Mouse (Mus musculus) liver, embryonic 14.5 days (tissue): ENCODE measurements around the gene Mllt3. TPM values are rescaled to one million over a fixed set of nuclear protein-coding genes. Genes with fewer than 3 reads are reported as not detected.

ENCODE experiments used
- ATAC-seq: fragments of 200-750 bp; cut with Nextera tagmentation; 2 replicates; pipeline ENCODE4 v1.8.0; 2017; ENCODE audit warnings: moderate number of reproducible peaks, mild to moderate bottlenecking, moderate library complexity; ENCODE audit not compliant: insufficient read depth
- DNase-seq, 3 experiments: peaks; one replicate each; pipeline ENCODE4 v3.0.0-alpha.2; 2012 to 2013; ENCODE audit warnings: low read depth in 3 of 3, low spot score in 3 of 3
- H3K27ac ChIP-seq: fragments of 300-500 bp; sonication (generic); 2 replicates; pipeline ENCODE4 v1.5.1; 2014; ENCODE audit warnings: moderate library complexity, mild to moderate bottlenecking, control low read depth, inconsistent platforms
- H3K27me3 ChIP-seq: fragments of 300-500 bp; sonication (generic); 2 replicates; pipeline ENCODE4 v1.6.1; 2014; ENCODE audit warnings: mild to moderate bottlenecking, low read length, moderate library complexity; ENCODE audit not compliant: control insufficient read depth, insufficient read depth
- H3K36me3 ChIP-seq: fragments of 300-500 bp; sonication (generic); replicated peaks from 2 replicates; pipeline ENCODE4 v1.6.1; 2014; ENCODE audit warnings: low read depth; ENCODE audit not compliant: control insufficient read depth, insufficient read depth
- H3K4me1 ChIP-seq, 2 experiments: fragments of 200-500 bp in 1 of 2; fragments of 300-500 bp in 1 of 2; sonication (generic) in 1 of 2; replicated peaks; 2 replicates each; pipeline ENCODE4 v1.6.1; 2012 to 2014; ENCODE audit warnings: antibody characterized with exemption in 1 of 2, inconsistent platforms in 1 of 2, low read length in 1 of 2; ENCODE audit not compliant: control insufficient read depth in 2 of 2, insufficient read depth in 2 of 2
- H3K4me2 ChIP-seq: fragments of 300-500 bp; sonication (generic); 2 replicates; pipeline ENCODE4 v1.6.1; 2014; ENCODE audit warnings: low read depth, mild to moderate bottlenecking, control low read depth, moderate library complexity
- H3K4me3 ChIP-seq, 2 experiments: fragments of 200-500 bp in 1 of 2; fragments of 300-500 bp in 1 of 2; sonication (generic) in 1 of 2; 2 replicates each; pipeline ENCODE4 v1.5.1; 2012 to 2014; ENCODE audit warnings: low read depth in 2 of 2, low read length in 2 of 2, mild to moderate bottlenecking in 2 of 2, control low read depth in 1 of 2, inconsistent platforms in 1 of 2, moderate library complexity in 1 of 2; ENCODE audit not compliant: insufficient read depth in 1 of 2
- H3K9ac ChIP-seq: fragments of 300-500 bp; sonication (generic); replicated peaks from 2 replicates; pipeline ENCODE4 v1.6.1; 2014; ENCODE audit warnings: mild to moderate bottlenecking, control low read depth, moderate library complexity
- H3K9me3 ChIP-seq: fragments of 300-500 bp; sonication (generic); 2 replicates; pipeline ENCODE4 v1.6.1; 2016; ENCODE audit warnings: low read length, mixed read lengths; ENCODE audit not compliant: control insufficient read depth
- CTCF ChIP-seq: IDR thresholded peaks from 2 replicates; pipeline ENCODE4 v1.5.1; 2016; ENCODE audit warnings: antibody characterized with exemption, low read depth, control low read depth
- EP300 ChIP-seq: IDR thresholded peaks from 2 replicates; pipeline ENCODE4 v1.6.1; 2016; ENCODE audit warnings: antibody characterized with exemption, low read depth
- WGBS: fragments of 180-500 bp; shearing (Covaris S2); extraction: QIAGEN DNeasy Blood & Tissue Kit; methylation state at CpG from one replicate; pipeline ENCODE4 v1.1.7; 2014; ENCODE audit not compliant: insufficient replicate concordance; 5-methylcytosine and 5-hydroxymethylcytosine counted together
- polyA plus RNA-seq, 2 experiments: library from polyadenylated mRNA; depleted of rRNA in 1 of 2; stranded (reverse) in 1 of 2; unstranded in 1 of 2; fragments of >200 nt; fragmentation: Nextera tagmentation in 1 of 2; extraction: Ambion mirVana in 1 of 2; gene quantifications; 2 replicates each; pipeline versions ENCODE4 v1.2.1 to v1.2.3; 2012 to 2014

The Mllt3 gene
- polyA plus RNA-seq, 2 experiments, result 52.8 to 87.7 TPM

DNA sequence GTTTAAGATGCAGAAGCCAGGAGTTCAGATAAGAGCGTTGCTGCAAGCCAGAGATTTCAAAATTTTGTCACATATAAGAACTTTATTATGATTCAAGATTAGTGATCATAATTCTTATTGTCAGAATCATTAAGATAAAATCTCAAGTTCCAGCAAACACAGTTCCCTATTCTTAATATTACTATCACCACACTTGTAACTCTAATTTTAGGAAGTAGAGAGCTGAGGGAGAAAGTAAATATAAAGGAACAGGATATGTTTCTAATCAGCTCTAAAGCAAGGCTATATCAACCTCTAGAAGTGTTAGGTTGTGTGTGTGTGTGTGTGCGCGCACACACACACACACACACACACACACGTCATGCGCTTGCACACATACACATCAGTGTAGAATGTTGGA lies 170.0 kb downstream of the Mllt3 start:
- Histone ChIP-seq H3K4me2 (no peak overlapping the region), H3K9ac (no peak overlapping the region), H3K4me3 (no peak overlapping the region), H3K4me1 (peaks cover 0 to 5% of the 10 kb centered on the region in 2 experiments; a peak in 1 of 4 replicates), H3K36me3 (no peaks in the 10 kb centered on the region), H3K27me3 (no peaks in the 10 kb centered on the region), H3K27ac (no peak overlapping the region), H3K9me3 (no peaks in the 10 kb centered on the region)
- no peak for ATAC-seq
- no peak for DNase-seq
- TF ChIP-seq CTCF, result no peak
- 78% methylated on average over 5 of the region's 5 CpGs for WGBS

DNA sequence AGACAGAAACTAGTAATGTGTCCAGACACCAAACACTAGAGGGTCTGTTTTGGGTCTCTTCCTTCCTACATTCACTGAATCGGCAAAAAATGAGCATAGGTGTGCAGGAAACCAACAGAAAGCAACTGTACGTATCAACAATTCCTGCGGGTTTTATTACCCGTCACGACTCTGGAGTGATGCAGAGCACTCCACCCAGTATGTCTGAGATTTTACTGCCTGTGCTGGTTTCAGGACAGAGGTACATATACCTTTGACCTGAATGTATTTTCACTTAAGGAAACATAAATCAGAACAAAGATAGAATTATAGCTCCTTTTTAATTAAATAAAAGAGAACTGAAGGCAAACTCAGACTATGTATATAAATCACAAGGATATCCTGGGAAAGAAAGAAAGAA lies 172.4 kb downstream of the Mllt3 start:
- peaks cover 0 to 5% of the 10 kb centered on the region in 2 experiments; a peak in 1 of 4 replicates for H3K4me1 ChIP-seq
- ATAC-seq (no peak), DNase-seq (no peak)
- no peaks in the 10 kb centered on the region for H3K9me3 ChIP-seq
- no peak for TF ChIP-seq CTCF
- TF ChIP-seq EP300, result no peak
- no peaks in the 10 kb centered on the region for H3K36me3 ChIP-seq
- H3K4me3 ChIP-seq, result no peak overlapping the region
- no peak overlapping the region for H3K9ac ChIP-seq
- H3K27me3 ChIP-seq, result no peaks in the 10 kb centered on the region
- H3K27ac ChIP-seq, result no peak overlapping the region
- 69% methylated on average over 5 of the region's 5 CpGs for WGBS
- H3K4me2 ChIP-seq, result no peak overlapping the region

DNA sequence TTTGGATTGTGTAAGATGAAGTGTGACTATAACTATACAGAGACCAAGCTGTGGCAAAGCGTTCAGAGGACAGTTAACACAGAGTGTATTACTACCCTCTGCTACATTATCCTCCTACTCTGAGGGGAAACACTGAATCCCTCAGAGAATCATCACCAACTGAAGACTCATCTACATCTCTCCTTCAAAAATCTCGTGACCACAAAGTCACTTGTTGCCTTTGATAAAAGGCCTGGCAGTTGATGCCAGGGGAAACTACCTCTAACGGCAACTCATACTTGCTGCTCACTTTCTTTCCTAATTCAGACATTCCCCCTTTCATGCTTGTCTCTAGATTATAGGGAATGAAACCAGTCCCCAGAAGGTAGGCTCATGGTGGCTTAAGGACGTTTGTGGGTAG lies 174.0 kb downstream of the Mllt3 start:
- H3K9me3 ChIP-seq, result no peaks in the 10 kb centered on the region
- peak; percentile 65 for TF ChIP-seq EP300
- TF ChIP-seq CTCF, result no peak
- 14% methylated on average over 4 of the region's 4 CpGs for WGBS
- H3K27ac ChIP-seq, result no peak overlapping the region
- H3K4me3 ChIP-seq, result no peak overlapping the region
- no peaks in the 10 kb centered on the region for H3K27me3 ChIP-seq
- DNase-seq (no peak), ATAC-seq (peak; percentile 28; the same call in 1 of the 2 replicates)
- H3K36me3 ChIP-seq, result no peaks in the 10 kb centered on the region
- no peak overlapping the region for H3K9ac ChIP-seq
- H3K4me2 ChIP-seq, result no peak overlapping the region
- peaks cover 0 to 5% of the 10 kb centered on the region in 2 experiments; a peak in 1 of 4 replicates for H3K4me1 ChIP-seq

DNA sequence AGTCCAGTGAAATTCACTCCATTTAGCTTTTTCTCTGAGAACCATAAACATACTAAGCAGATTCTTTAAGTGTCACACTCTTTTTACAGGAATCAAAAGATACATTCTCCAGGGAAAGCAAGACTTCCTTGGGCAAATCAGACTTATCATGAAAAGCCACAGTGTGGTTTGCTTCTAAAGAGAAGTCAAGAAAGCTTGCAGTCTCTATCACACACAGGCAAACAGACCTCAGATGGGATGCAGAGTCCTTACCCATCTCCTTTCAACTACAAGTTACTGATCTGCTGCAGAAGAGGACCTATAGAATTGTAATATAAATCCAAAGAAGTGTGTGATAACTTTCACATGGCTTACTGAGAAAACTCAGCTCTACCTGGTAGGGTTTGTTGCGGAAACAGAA lies 175.2 kb downstream of the Mllt3 start:
- ATAC-seq (no peak), DNase-seq (no peak)

DNA sequence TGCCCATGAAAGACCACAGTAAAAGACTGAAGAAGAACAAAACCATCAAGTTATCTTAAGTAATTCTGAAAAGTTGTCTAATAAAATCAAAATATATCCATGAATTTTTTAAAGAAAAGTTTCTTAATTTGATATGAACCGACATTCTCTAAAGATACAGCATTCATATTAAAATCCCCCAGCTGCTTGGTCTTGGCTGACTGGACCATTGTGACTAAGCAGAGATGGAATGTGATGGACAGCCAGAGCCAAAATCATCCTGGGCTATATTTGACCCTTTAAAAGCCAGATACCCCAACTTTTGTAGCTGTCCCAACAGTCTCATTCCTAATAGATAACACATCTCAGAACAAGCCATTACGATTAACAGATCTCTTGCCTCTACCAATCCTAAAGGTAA lies 180.7 kb downstream of the Mllt3 start:
- Histone ChIP-seq H3K9ac (no peak overlapping the region), H3K27me3 (no peaks in the 10 kb centered on the region), H3K9me3 (no peaks in the 10 kb centered on the region), H3K4me1 (no peaks in the 10 kb centered on the region), H3K27ac (no peak overlapping the region), H3K36me3 (no peaks in the 10 kb centered on the region), H3K4me3 (no peak overlapping the region), H3K4me2 (no peak overlapping the region)
- 74% methylated on average over 2 of the region's 2 CpGs for WGBS
- ATAC-seq, result no peak
- no peak for DNase-seq
- TF ChIP-seq EP300 (no peak), CTCF (no peak)

More for the DNA sequence above, 175.2 kb downstream of the Mllt3 start:
- TF ChIP-seq EP300 (no peak), CTCF (no peak)
- Histone ChIP-seq H3K4me3 (no peak overlapping the region), H3K4me1 (peaks cover 0 to 5% of the 10 kb centered on the region in 2 experiments; a peak in 1 of 4 replicates), H3K27ac (no peak overlapping the region), H3K27me3 (no peaks in the 10 kb centered on the region), H3K36me3 (no peaks in the 10 kb centered on the region), H3K9me3 (no peaks in the 10 kb centered on the region), H3K9ac (no peak overlapping the region), H3K4me2 (no peak overlapping the region)
- WGBS, result 82% methylated on average over 1 of the region's 1 CpGs
